Mouse (Mus musculus): Measurements from ENCODE around the gene Opn3.

DNA sequence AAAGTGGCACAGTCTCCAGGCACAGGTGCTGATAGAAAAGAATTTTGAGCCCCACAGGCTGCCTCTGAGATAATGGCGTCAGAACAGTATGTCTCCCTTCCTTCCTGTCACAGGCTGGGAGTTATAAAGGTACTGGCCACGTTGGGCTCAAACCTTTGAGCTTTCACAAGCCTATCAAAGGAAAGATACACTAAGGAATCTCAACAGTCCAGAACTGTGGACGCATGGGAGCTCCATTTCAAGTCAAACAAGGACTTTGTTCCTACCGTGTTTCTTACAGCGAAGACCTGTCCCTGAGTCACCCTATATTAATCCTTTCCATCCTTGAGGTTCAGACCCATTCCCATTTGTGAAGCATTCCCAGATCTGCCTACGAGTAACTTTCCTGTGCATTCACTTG, 15.1 kb downstream of the Opn3 start:
- TF ChIP-seq POLR2A (IDR thresholded peaks at IDR 0.05; ENCODE audit: insufficient read depth, low read depth, low read length) (no peak), CTCF (IDR thresholded peaks at IDR 0.05; ENCODE audit: insufficient read depth, low read depth, low read length) (no peak)
